Mouse (Mus musculus): ENCODE measurements at regions not wholly inside any gene's neighbourhood (a gene's known extent, or its start where the extent isn't known, plus 50 kb on each side); places are given as distances from the start of the nearest gene placed in this dataset.

DNA sequence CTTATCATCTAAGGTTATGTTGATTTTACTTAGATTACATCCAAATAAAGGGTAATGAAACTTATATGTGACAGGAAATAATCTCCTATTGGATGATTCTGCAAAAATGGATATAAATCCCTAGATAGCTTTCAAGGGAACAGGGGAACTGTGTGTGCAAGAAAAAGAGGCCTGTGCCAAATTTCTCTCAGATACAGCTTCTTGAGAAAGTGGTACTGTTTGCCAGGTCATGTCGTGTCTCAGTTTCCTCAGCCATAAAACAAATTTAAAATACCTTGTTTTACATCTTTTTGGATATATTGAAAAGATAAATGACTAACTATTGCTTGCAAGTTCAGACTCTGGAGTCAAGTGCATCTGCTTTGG is 470.3 kb downstream of the Cenpc1 start:
- TF ChIP-seq CTCF (IDR thresholded peaks at IDR 0.05; ENCODE audit: low read depth) (no peak), EP300 (IDR thresholded peaks at IDR 0.05; ENCODE audit: low read depth) (no peak)

All from liver, postnatal 0 days (tissue).